Mouse (Mus musculus) myocyte (in vitro differentiated cells): ENCODE data around the gene Gm10778. TPM values are rescaled to one million over a fixed set of nuclear protein-coding genes. Genes with fewer than 3 reads are reported as not detected.
A peak's percentile ranks its signal among the peaks of the same experiment; 100 is the strongest.

Experiments
- H3K27me3 ChIP-seq: one replicate; pipeline ENCODE4 v1.6.1; 2011; ENCODE audit not compliant: control insufficient read depth, insufficient read depth, insufficient read length
- H3K36me3 ChIP-seq: one replicate; pipeline ENCODE4 v1.6.1; 2011; ENCODE audit not compliant: control insufficient read depth, insufficient read depth
- H3K4me2 ChIP-seq: one replicate; pipeline ENCODE4 v1.6.1; 2011; ENCODE audit warnings: low read depth, control low read depth
- H3K4me3 ChIP-seq: one replicate; pipeline ENCODE4 v1.5.1; 2011; ENCODE audit warnings: mild to moderate bottlenecking, control low read depth, moderate library complexity
- H3K79me2 ChIP-seq: one replicate; pipeline ENCODE4 v1.6.1; 2011; ENCODE audit not compliant: control insufficient read depth, insufficient read depth
- H3ac ChIP-seq: one replicate; pipeline ENCODE4 v1.6.1; 2011; ENCODE audit not compliant: control insufficient read depth, insufficient read length
- CEBPB ChIP-seq: IDR thresholded peaks from 2 replicates; pipeline ENCODE4 v1.6.1; 2011; ENCODE audit warnings: mild to moderate bottlenecking, moderate library complexity; ENCODE audit not compliant: poor library complexity, insufficient read depth, severe bottlenecking
- E2F4 ChIP-seq: IDR thresholded peaks from one replicate; pipeline ENCODE4 v1.6.1; 2011; ENCODE audit warnings: mild to moderate bottlenecking, control low read depth, moderate library complexity; ENCODE audit not compliant: insufficient read depth
- MAX ChIP-seq: IDR thresholded peaks from one replicate; pipeline ENCODE4 v1.6.1; 2011; ENCODE audit warnings: low read depth, mild to moderate bottlenecking, control low read depth
- MYOD1 ChIP-seq, 3 experiments: IDR thresholded peaks; one replicate each; pipeline ENCODE4 v1.6.1; 2011; ENCODE audit warnings: control low read depth in 2 of 3, low read depth in 2 of 3, mild to moderate bottlenecking in 2 of 3, moderate library complexity in 1 of 3; ENCODE audit not compliant: insufficient read length in 2 of 3, control insufficient read depth in 1 of 3
- MYOG ChIP-seq, 3 experiments: IDR thresholded peaks; one replicate each; pipeline ENCODE4 v1.6.1; 2011; ENCODE audit warnings: control low read depth in 2 of 3, low read depth in 2 of 3, mild to moderate bottlenecking in 2 of 3; ENCODE audit not compliant: insufficient read length in 2 of 3, control insufficient read depth in 1 of 3, insufficient read depth in 1 of 3
- POLR2A ChIP-seq: IDR thresholded peaks from one replicate; pipeline ENCODE4 v1.6.1; 2011; ENCODE audit warnings: low read depth, mild to moderate bottlenecking, control low read depth, moderate library complexity; ENCODE audit not compliant: insufficient read length
- POLR2AphosphoS2 ChIP-seq: IDR thresholded peaks from one replicate; pipeline ENCODE4 v1.6.1; 2011; ENCODE audit warnings: low read depth, control low read depth; ENCODE audit not compliant: insufficient read length
- REST ChIP-seq: IDR thresholded peaks from one replicate; pipeline ENCODE4 v1.6.1; 2011; ENCODE audit warnings: mild to moderate bottlenecking, control low read depth, moderate library complexity; ENCODE audit not compliant: insufficient read depth, insufficient read length
- SRF ChIP-seq: IDR thresholded peaks from one replicate; pipeline ENCODE4 v1.6.1; 2011; ENCODE audit warnings: low read depth; ENCODE audit not compliant: control insufficient read depth, insufficient read length
- TCF12 ChIP-seq: IDR thresholded peaks from one replicate; pipeline ENCODE4 v1.6.1; 2011; ENCODE audit warnings: mild to moderate bottlenecking, control low read depth; ENCODE audit not compliant: poor library complexity, insufficient read depth, severe bottlenecking
- TCF3 ChIP-seq: IDR thresholded peaks from one replicate; pipeline ENCODE4 v1.6.1; 2011; ENCODE audit warnings: low read depth, control low read depth; ENCODE audit not compliant: insufficient read length
- USF1 ChIP-seq: IDR thresholded peaks from one replicate; pipeline ENCODE4 v1.6.1; 2011; ENCODE audit warnings: low read depth, mild to moderate bottlenecking, control low read depth, moderate library complexity
- polyA plus RNA-seq: library from polyadenylated mRNA; unstranded; fragments of >200 nt; fragmentation: generic; extraction: Trizol; gene quantifications from one replicate; pipeline ENCODE4 v1.2.1, GENCODE M21; 2012; ENCODE audit warnings: missing spikeins

The Gm10778 gene
- polyA plus RNA-seq, 1 experiment, result 0.59 TPM

GRCm38 (mm10) chr10:81619976-81620375 is 28.9 kb upstream of the Gm10778 start:
- no peak overlapping the region for H3ac ChIP-seq
- no peaks in the 10 kb centered on the region for H3K79me2 ChIP-seq
- H3K36me3 ChIP-seq, result no peaks in the 10 kb centered on the region
- no peak overlapping the region for H3K4me3 ChIP-seq
- no peak overlapping the region for H3K4me2 ChIP-seq
- TF ChIP-seq CEBPB (peak; percentile 51; the same call in 1 of the 2 replicates), MYOG (IDR thresholded peaks at IDR 0.05; ENCODE audit: control insufficient read depth in 1 of 3, insufficient read depth in 1 of 3, insufficient read length in 2 of 3, low read depth in 2 of 3) (peak in 1 of 3 experiments; percentile 16), TCF12 (no peak)
- H3K27me3 ChIP-seq, result peaks cover 6% of the 10 kb centered on the region

- Histone ChIP-seq H3ac (no peak overlapping the region), H3K4me3 (no peak overlapping the region), H3K79me2 (no peaks in the 10 kb centered on the region), H3K27me3 (peaks cover 6% of the 10 kb centered on the region), H3K36me3 (no peaks in the 10 kb centered on the region), H3K4me2 (no peak overlapping the region)
- TF ChIP-seq TCF12 (no peak), REST (no peak), SRF (no peak), POLR2A (no peak)
Measured at GRCm38 (mm10) chr10:81620786-81621185, 28.1 kb upstream of the Gm10778 start.

- H3K4me3 ChIP-seq, result no peak overlapping the region
- H3K4me2 ChIP-seq, result no peak overlapping the region
- no peaks in the 10 kb centered on the region for H3K36me3 ChIP-seq
- TF ChIP-seq TCF3 (no peak), CEBPB (no peak), TCF12 (no peak), REST (no peak), MAX (no peak), SRF (no peak), USF1 (no peak), MYOG (IDR thresholded peaks at IDR 0.05; ENCODE audit: control insufficient read depth in 1 of 3, insufficient read depth in 1 of 3, insufficient read length in 2 of 3, low read depth in 2 of 3) (no peak), POLR2A (no peak), POLR2AphosphoS2 (no peak), E2F4 (no peak), MYOD1 (IDR thresholded peaks at IDR 0.05; ENCODE audit: control insufficient read depth in 1 of 3, insufficient read length in 2 of 3, low read depth in 2 of 3) (no peak)
- no peaks in the 10 kb centered on the region for H3K27me3 ChIP-seq
- H3ac ChIP-seq, result no peak overlapping the region
- H3K79me2 ChIP-seq, result peaks cover 8% of the 10 kb centered on the region
Measured at GRCm38 (mm10) chr10:81623441-81623840, 25.4 kb upstream of the Gm10778 start.

GRCm38 (mm10) chr10:81626101-81626993 is 22.5 kb upstream of the Gm10778 start:
- peak overlapping the region; percentile 98 for H3K4me2 ChIP-seq
- H3K36me3 ChIP-seq, result no peaks in the 10 kb centered on the region
- H3K4me3 ChIP-seq, result peak overlapping the region; percentile 84
- TF ChIP-seq TCF12 (no peak), TCF3 (no peak), MAX (no peak), SRF (no peak), POLR2AphosphoS2 (no peak), CEBPB (no peak), MYOG (IDR thresholded peaks at IDR 0.05; ENCODE audit: control insufficient read depth in 1 of 3, insufficient read depth in 1 of 3, insufficient read length in 2 of 3, low read depth in 2 of 3) (no peak), POLR2A (peak; percentile 35), USF1 (peak; percentile 88)
- peaks cover 8% of the 10 kb centered on the region for H3K79me2 ChIP-seq
- H3K27me3 ChIP-seq, result no peaks in the 10 kb centered on the region
- peak overlapping the region; percentile 37 for H3ac ChIP-seq

- Histone ChIP-seq H3K4me3 (peak within 1 kb of the TSS; percentile 84), H3K4me2 (peak within 1 kb of the TSS; percentile 98), H3K36me3 (no peaks in the 10 kb centered on the region), H3ac (peak within 1 kb of the TSS; percentile 37), H3K27me3 (no peaks in the 10 kb centered on the region), H3K79me2 (peaks cover 8% of the 10 kb centered on the region)
- TF ChIP-seq POLR2AphosphoS2 (peak; percentile 85), SRF (no peak), POLR2A (peak; percentile 81)
Measured at GRCm38 (mm10) chr10:81626994-81627835, 21.6 kb upstream of the Gm10778 start, which contains the start of gene Sirt6. Gene Sirt6, minus strand, starts transcription at chr10:81627797.
